Mouse (Mus musculus): ENCODE measurements at regions not wholly inside any gene's neighbourhood (a gene's known extent, or its start where the extent isn't known, plus 50 kb on each side); places are given as distances from the start of the nearest gene placed in this dataset.

GRCm38 (mm10) chr7:36945024-36945815 is 247.3 kb downstream of the Tshz3 start:
- DNase-seq (ENCODE audit: extremely low read depth, low read depth, low spot score), result no peak
- H3K4me1 ChIP-seq (ENCODE audit: control insufficient read depth, insufficient read depth, low read length), result no peaks in the 10 kb centered on the region
- 81% methylated on average over 14 of the region's 14 CpGs for WGBS

DNA sequence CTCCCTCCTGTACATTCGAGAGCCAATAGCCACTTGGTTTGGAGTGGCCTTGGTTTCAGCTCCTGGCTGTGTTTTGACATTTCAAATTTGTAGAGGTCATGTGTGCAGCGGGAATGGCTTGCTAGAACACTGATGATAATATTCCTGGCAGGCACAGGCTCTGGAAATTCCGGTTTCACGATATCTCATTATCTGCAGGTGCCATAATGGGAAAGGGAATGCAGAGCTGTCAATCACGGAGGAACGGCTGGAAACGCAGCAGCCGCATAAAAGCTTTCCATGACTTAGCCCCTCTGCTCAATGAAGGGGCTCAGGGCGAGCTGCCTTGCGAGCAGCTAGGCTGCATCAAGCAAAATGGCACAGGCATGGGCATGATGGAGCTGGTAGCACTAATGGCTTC is 251.6 kb downstream of the Tshz3 start:
- no peak for DNase-seq (ENCODE audit: extremely low read depth, low read depth, low spot score)
- H3K27ac ChIP-seq (replicated peaks; ENCODE audit: insufficient read depth, low read depth, low read length), result no peak overlapping the region
- WGBS, result 83% methylated on average over 10 of the region's 10 CpGs

More at GRCm38 (mm10) chr7:36945024-36945815, 247.3 kb downstream of the Tshz3 start:
- H3K27ac ChIP-seq (replicated peaks; ENCODE audit: insufficient read depth, low read depth, low read length), result no peak overlapping the region
- TF ChIP-seq POLR2A (IDR thresholded peaks at IDR 0.05; ENCODE audit: extremely low read depth, insufficient read depth, low read length), result no peak
- TF ChIP-seq CTCF (IDR thresholded peaks at IDR 0.05; ENCODE audit: low read depth, low read length), result no peak
- H3K9ac ChIP-seq (ENCODE audit: low read depth, low read length), result no peak overlapping the region
- no peaks in the 10 kb centered on the region for H3K79me2 ChIP-seq (ENCODE audit: control insufficient read depth, insufficient read depth, low read length)
- H3K4me3 ChIP-seq (ENCODE audit: insufficient read depth, low read depth, low read length), result no peak overlapping the region
- no peaks in the 10 kb centered on the region for H3K27me3 ChIP-seq (ENCODE audit: control insufficient read depth, insufficient read depth, low read length)
- no peaks in the 10 kb centered on the region for H3K36me3 ChIP-seq (ENCODE audit: control insufficient read depth, insufficient read depth, low read length)

GRCm38 (mm10) chr7:36955376-36955775 is 257.5 kb downstream of the Tshz3 start:
- Histone ChIP-seq H3K4me1 (ENCODE audit: control insufficient read depth, insufficient read depth, low read length) (no peaks in the 10 kb centered on the region), H3K79me2 (ENCODE audit: control insufficient read depth, insufficient read depth, low read length) (no peaks in the 10 kb centered on the region), H3K36me3 (ENCODE audit: control insufficient read depth, insufficient read depth, low read length) (no peaks in the 10 kb centered on the region), H3K4me3 (ENCODE audit: insufficient read depth, low read depth, low read length) (no peak overlapping the region), H3K27me3 (ENCODE audit: control insufficient read depth, insufficient read depth, low read length) (no peaks in the 10 kb centered on the region), H3K9ac (ENCODE audit: low read depth, low read length) (no peak overlapping the region), H3K27ac (replicated peaks; ENCODE audit: insufficient read depth, low read depth, low read length) (no peak overlapping the region)
- no peak for DNase-seq (ENCODE audit: extremely low read depth, low read depth, low spot score)
- 75% methylated on average over 3 of the region's 3 CpGs for WGBS
- TF ChIP-seq CTCF (IDR thresholded peaks at IDR 0.05; ENCODE audit: low read depth, low read length), result no peak
- TF ChIP-seq POLR2A (IDR thresholded peaks at IDR 0.05; ENCODE audit: extremely low read depth, insufficient read depth, low read length), result no peak

More for the DNA sequence above, 251.6 kb downstream of the Tshz3 start:
- H3K9ac ChIP-seq (ENCODE audit: low read depth, low read length), result no peak overlapping the region
- H3K4me1 ChIP-seq (ENCODE audit: control insufficient read depth, insufficient read depth, low read length), result no peaks in the 10 kb centered on the region
- no peaks in the 10 kb centered on the region for H3K27me3 ChIP-seq (ENCODE audit: control insufficient read depth, insufficient read depth, low read length)
- H3K36me3 ChIP-seq (ENCODE audit: control insufficient read depth, insufficient read depth, low read length), result no peaks in the 10 kb centered on the region
- TF ChIP-seq POLR2A (IDR thresholded peaks at IDR 0.05; ENCODE audit: extremely low read depth, insufficient read depth, low read length), result no peak
- TF ChIP-seq CTCF (IDR thresholded peaks at IDR 0.05; ENCODE audit: low read depth, low read length), result no peak
- no peak overlapping the region for H3K4me3 ChIP-seq (ENCODE audit: insufficient read depth, low read depth, low read length)
- no peaks in the 10 kb centered on the region for H3K79me2 ChIP-seq (ENCODE audit: control insufficient read depth, insufficient read depth, low read length)

GRCm38 (mm10) chr7:36958255-36958654 is 260.3 kb downstream of the Tshz3 start:
- DNase-seq (ENCODE audit: extremely low read depth, low read depth, low spot score), result no peak
- Histone ChIP-seq H3K79me2 (ENCODE audit: control insufficient read depth, insufficient read depth, low read length) (no peaks in the 10 kb centered on the region), H3K9ac (ENCODE audit: low read depth, low read length) (no peak overlapping the region), H3K27ac (replicated peaks; ENCODE audit: insufficient read depth, low read depth, low read length) (no peak overlapping the region), H3K4me3 (ENCODE audit: insufficient read depth, low read depth, low read length) (no peak overlapping the region), H3K27me3 (ENCODE audit: control insufficient read depth, insufficient read depth, low read length) (no peaks in the 10 kb centered on the region), H3K4me1 (ENCODE audit: control insufficient read depth, insufficient read depth, low read length) (no peaks in the 10 kb centered on the region), H3K36me3 (ENCODE audit: control insufficient read depth, insufficient read depth, low read length) (no peaks in the 10 kb centered on the region)
- TF ChIP-seq POLR2A (IDR thresholded peaks at IDR 0.05; ENCODE audit: extremely low read depth, insufficient read depth, low read length) (no peak), CTCF (IDR thresholded peaks at IDR 0.05; ENCODE audit: low read depth, low read length) (no peak)
- 79% methylated on average over 8 of the region's 8 CpGs for WGBS

DNA sequence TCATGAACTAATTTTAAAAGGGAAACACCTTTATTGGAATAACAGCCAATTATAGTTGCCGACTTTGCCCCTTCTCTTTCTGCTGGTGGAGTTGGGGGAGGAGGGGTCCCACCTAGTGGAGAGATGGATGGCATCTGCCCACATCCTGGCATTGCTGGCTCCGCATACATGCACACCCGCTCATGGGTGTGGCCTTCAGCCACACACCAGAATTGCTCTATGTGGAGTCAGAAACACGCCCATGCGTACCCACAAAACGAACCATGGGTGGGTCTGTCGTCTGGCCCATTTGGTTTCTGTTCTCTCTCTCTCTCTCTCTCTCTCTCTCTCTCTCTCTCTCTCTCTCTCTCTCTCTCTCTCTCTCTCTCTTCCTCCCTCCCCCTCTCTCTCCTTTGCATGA is 273.9 kb downstream of the Tshz3 start:
- no peak overlapping the region for H3K4me3 ChIP-seq (ENCODE audit: insufficient read depth, low read depth, low read length)
- no peak overlapping the region for H3K27ac ChIP-seq (replicated peaks; ENCODE audit: insufficient read depth, low read depth, low read length)
- WGBS, result 76% methylated on average over 7 of the region's 7 CpGs
- H3K4me1 ChIP-seq (ENCODE audit: control insufficient read depth, insufficient read depth, low read length), result no peaks in the 10 kb centered on the region
- no peaks in the 10 kb centered on the region for H3K27me3 ChIP-seq (ENCODE audit: control insufficient read depth, insufficient read depth, low read length)
- H3K36me3 ChIP-seq (ENCODE audit: control insufficient read depth, insufficient read depth, low read length), result no peaks in the 10 kb centered on the region
- no peak overlapping the region for H3K9ac ChIP-seq (ENCODE audit: low read depth, low read length)
- H3K79me2 ChIP-seq (ENCODE audit: control insufficient read depth, insufficient read depth, low read length), result no peaks in the 10 kb centered on the region
- TF ChIP-seq CTCF (IDR thresholded peaks at IDR 0.05; ENCODE audit: low read depth, low read length), result no peak
- no peak for TF ChIP-seq POLR2A (IDR thresholded peaks at IDR 0.05; ENCODE audit: extremely low read depth, insufficient read depth, low read length)
- no peak for DNase-seq (ENCODE audit: extremely low read depth, low read depth, low spot score)

DNA sequence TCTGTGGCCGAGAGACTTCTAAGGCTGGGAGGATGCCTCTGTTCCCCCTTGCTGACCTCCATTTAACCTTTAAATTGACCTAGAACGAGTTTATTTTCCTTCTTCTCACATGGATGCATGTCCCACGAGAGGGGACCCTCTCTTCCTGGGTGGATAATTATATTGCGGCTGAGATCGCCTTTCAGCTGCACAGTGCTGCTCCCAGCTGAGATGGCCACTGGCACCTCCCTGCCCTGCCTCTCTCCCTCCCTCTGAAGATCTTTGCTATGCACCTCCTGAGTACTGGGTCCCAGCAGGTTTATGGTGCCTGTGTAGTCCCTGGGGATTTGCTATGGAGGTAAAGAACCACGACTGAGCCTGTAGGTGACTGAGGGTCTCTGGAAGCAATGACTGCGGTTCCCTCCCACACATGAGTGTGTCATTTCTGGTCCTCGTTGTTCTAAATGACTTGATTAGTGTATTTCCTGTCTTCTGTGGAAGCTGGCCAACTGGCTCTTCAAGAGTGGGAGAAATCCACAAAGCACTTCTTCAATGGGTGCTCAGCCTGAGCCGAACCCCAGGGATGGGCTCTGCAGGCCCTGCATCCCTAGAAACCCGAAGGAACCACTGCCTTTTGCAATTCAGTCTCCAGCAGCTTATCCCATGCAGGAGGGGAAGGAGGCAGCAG is 275.9 kb downstream of the Tshz3 start:
- no peaks in the 10 kb centered on the region for H3K27me3 ChIP-seq (ENCODE audit: control insufficient read depth, insufficient read depth, low read length)
- WGBS, result 54% methylated on average over 10 of the region's 10 CpGs

More for the DNA sequence above, 275.9 kb downstream of the Tshz3 start:
- Histone ChIP-seq H3K79me2 (ENCODE audit: control insufficient read depth, insufficient read depth, low read length) (no peaks in the 10 kb centered on the region), H3K27ac (replicated peaks; ENCODE audit: insufficient read depth, low read depth, low read length) (no peak overlapping the region), H3K9ac (ENCODE audit: low read depth, low read length) (no peak overlapping the region), H3K4me3 (ENCODE audit: insufficient read depth, low read depth, low read length) (no peak overlapping the region), H3K4me1 (ENCODE audit: control insufficient read depth, insufficient read depth, low read length) (no peaks in the 10 kb centered on the region), H3K36me3 (ENCODE audit: control insufficient read depth, insufficient read depth, low read length) (no peaks in the 10 kb centered on the region)
- peak; percentile 1 for DNase-seq (ENCODE audit: extremely low read depth, low read depth, low spot score)
- TF ChIP-seq POLR2A (IDR thresholded peaks at IDR 0.05; ENCODE audit: extremely low read depth, insufficient read depth, low read length) (no peak), CTCF (IDR thresholded peaks at IDR 0.05; ENCODE audit: low read depth, low read length) (no peak)

Data from liver, adult 2 months (tissue).